Mouse (Mus musculus) thymus, adult 2 months (tissue): ENCODE results near the gene Ckap5. TPM values are rescaled to one million over a fixed set of nuclear protein-coding genes. Genes with fewer than 3 reads are reported as not detected.
A peak's percentile ranks its signal among the peaks of the same experiment; 100 is the strongest.

Experiments
- DNase-seq: peaks from one replicate; pipeline ENCODE4 v3.0.0; 2021
- H3K27ac ChIP-seq: fragments of 200-500 bp; 2 replicates; pipeline ENCODE4 v1.5.1; 2012; ENCODE audit warnings: low read length, control low read depth; ENCODE audit not compliant: control insufficient read depth, insufficient read depth
- H3K27me3 ChIP-seq: fragments of 200-500 bp; 2 replicates; pipeline ENCODE4 v1.6.1; 2012; ENCODE audit warnings: mild to moderate bottlenecking, low read length, moderate library complexity, mixed read lengths; ENCODE audit not compliant: control insufficient read depth, insufficient read depth
- H3K36me3 ChIP-seq: fragments of 200-500 bp; 2 replicates; pipeline ENCODE4 v1.6.1; 2012; ENCODE audit warnings: mild to moderate bottlenecking, low read length, moderate library complexity; ENCODE audit not compliant: control insufficient read depth, insufficient read depth
- H3K4me1 ChIP-seq: fragments of 200-500 bp; replicated peaks from 2 replicates; pipeline ENCODE4 v1.6.1; 2012; ENCODE audit warnings: low read length; ENCODE audit not compliant: control insufficient read depth, insufficient read depth
- H3K4me3 ChIP-seq: fragments of 200-500 bp; 2 replicates; pipeline ENCODE4 v1.5.1; 2012; ENCODE audit warnings: mild to moderate bottlenecking, low read length, control low read depth, moderate library complexity; ENCODE audit not compliant: control insufficient read depth, insufficient read depth
- CTCF ChIP-seq: fragments of 200-500 bp; IDR thresholded peaks from 2 replicates; pipeline ENCODE4 v1.5.1; 2012; ENCODE audit warnings: mild to moderate bottlenecking, control low read depth, low read length, moderate library complexity, borderline replicate concordance; ENCODE audit not compliant: control insufficient read depth, poor library complexity, insufficient read depth; ENCODE audit errors: extremely low read depth
- POLR2A ChIP-seq: fragments of 200-500 bp; IDR thresholded peaks from 2 replicates; pipeline ENCODE4 v1.6.1; 2012; ENCODE audit warnings: mild to moderate bottlenecking, low read length, control low read depth, moderate library complexity; ENCODE audit not compliant: control insufficient read depth, poor library complexity, insufficient read depth; ENCODE audit errors: extremely low read depth
- WGBS: fragments of 180-500 bp; shearing (Covaris S2); methylation state at CpG from one replicate; pipeline ENCODE4 v1.1.7; 2018; 5-methylcytosine and 5-hydroxymethylcytosine counted together
- polyA plus RNA-seq: library from polyadenylated mRNA; depleted of rRNA; stranded (reverse); fragments of >200 nt; gene quantifications from 2 replicates; pipeline ENCODE4 v1.2.3, GENCODE M21; 2012

Gene Ckap5
- polyA plus RNA-seq, 1 experiment: 20.9 TPM

- WGBS: under 1% methylated on average over 44 of the region's 44 CpGs
- Histone ChIP-seq H3K27ac (peak within 1 kb of the TSS; percentile 84), H3K27me3 (no peaks in the 10 kb centered on the region), H3K36me3 (peaks cover 22% of the 10 kb centered on the region), H3K4me1 (peaks cover 34% of the 10 kb centered on the region), H3K4me3 (peak within 1 kb of the TSS; percentile 95)
- peak; percentile 96 for DNase-seq
- TF ChIP-seq POLR2A: peak; percentile 60
- no peak for TF ChIP-seq CTCF
Measured at GRCm38 (mm10) chr2:91649553-91650359, 123.2 kb downstream of the Ckap5 start, which contains the start of the genes Zfp408 and Arhgap1. Gene Zfp408 (minus strand): TSS chr2:91649791. Gene Arhgap1 (plus strand): TSS chr2:91649860.

- WGBS: 4% methylated on average over 16 of the region's 16 CpGs
- no peak for DNase-seq
- TF ChIP-seq POLR2A (no peak), CTCF (no peak)
- Histone ChIP-seq H3K27me3 (no peaks in the 10 kb centered on the region), H3K4me1 (peaks cover 27% of the 10 kb centered on the region), H3K27ac (peak overlapping the region; percentile 83), H3K4me3 (peak overlapping the region; percentile 95), H3K36me3 (peaks cover 30% of the 10 kb centered on the region)
Measured at GRCm38 (mm10) chr2:91650360-91650995, 123.9 kb downstream of the Ckap5 start.

- no peak for DNase-seq
- H3K27me3 ChIP-seq: no peaks in the 10 kb centered on the region
- peaks cover 18% of the 10 kb centered on the region for H3K4me1 ChIP-seq
- peaks cover 40% of the 10 kb centered on the region for H3K36me3 ChIP-seq
- 89% methylated on average over 14 of the region's 14 CpGs for WGBS
- no peak overlapping the region for H3K4me3 ChIP-seq
- no peak for TF ChIP-seq POLR2A
- H3K27ac ChIP-seq: peak overlapping the region; percentile 4; the same call in 1 of the 2 replicates
Measured at GRCm38 (mm10) chr2:91651458-91652258, 125.1 kb downstream of the Ckap5 start.

- peaks cover 13% of the 10 kb centered on the region for H3K4me1 ChIP-seq
- H3K27me3 ChIP-seq: no peaks in the 10 kb centered on the region
- H3K36me3 ChIP-seq: peaks cover 41% of the 10 kb centered on the region
- H3K4me3 ChIP-seq: no peak overlapping the region
- 90% methylated on average over 6 of the region's 6 CpGs for WGBS
- no peak for DNase-seq
- no peak overlapping the region for H3K27ac ChIP-seq
- TF ChIP-seq CTCF (no peak), POLR2A (no peak)
Measured at GRCm38 (mm10) chr2:91652863-91653262, 126.3 kb downstream of the Ckap5 start.

GRCm38 (mm10) chr2:91655388-91655787, 128.8 kb downstream of the Ckap5 start:
- H3K27ac ChIP-seq: no peak overlapping the region
- 96% methylated on average over 5 of the region's 5 CpGs for WGBS
- TF ChIP-seq CTCF (no peak), POLR2A (no peak)
- DNase-seq: no peak
- no peak overlapping the region for H3K4me3 ChIP-seq
- no peaks in the 10 kb centered on the region for H3K27me3 ChIP-seq
- peaks cover 56% of the 10 kb centered on the region for H3K36me3 ChIP-seq
- H3K4me1 ChIP-seq: peaks cover 7% of the 10 kb centered on the region

GRCm38 (mm10) chr2:91655827-91656226, 129.3 kb downstream of the Ckap5 start:
- H3K27me3 ChIP-seq: no peaks in the 10 kb centered on the region
- no peak for TF ChIP-seq CTCF
- H3K4me3 ChIP-seq: no peak overlapping the region
- H3K36me3 ChIP-seq: peaks cover 56% of the 10 kb centered on the region
- 95% methylated on average over 6 of the region's 6 CpGs for WGBS
- H3K4me1 ChIP-seq: peaks cover 7% of the 10 kb centered on the region
- H3K27ac ChIP-seq: no peak overlapping the region
- DNase-seq: no peak

- Histone ChIP-seq H3K27ac (no peak overlapping the region), H3K4me3 (no peak overlapping the region), H3K27me3 (no peaks in the 10 kb centered on the region), H3K4me1 (peaks cover 2% of the 10 kb centered on the region), H3K36me3 (peaks cover 63% of the 10 kb centered on the region)
- WGBS: 93% methylated on average over 8 of the region's 8 CpGs
- TF ChIP-seq CTCF (no peak), POLR2A (no peak)
- no peak for DNase-seq
Measured at GRCm38 (mm10) chr2:91656774-91657173, 130.2 kb downstream of the Ckap5 start.
